Mouse (Mus musculus): ENCODE data around the gene Stk36. TPM values are rescaled to one million over a fixed set of nuclear protein-coding genes. Genes with fewer than 3 reads are reported as not detected.
A peak's percentile ranks its signal among the peaks of the same experiment; 100 is the strongest.

The Stk36 gene
- polyA plus RNA-seq, 1 experiment from 2014 or later, result 1.3 TPM

DNA sequence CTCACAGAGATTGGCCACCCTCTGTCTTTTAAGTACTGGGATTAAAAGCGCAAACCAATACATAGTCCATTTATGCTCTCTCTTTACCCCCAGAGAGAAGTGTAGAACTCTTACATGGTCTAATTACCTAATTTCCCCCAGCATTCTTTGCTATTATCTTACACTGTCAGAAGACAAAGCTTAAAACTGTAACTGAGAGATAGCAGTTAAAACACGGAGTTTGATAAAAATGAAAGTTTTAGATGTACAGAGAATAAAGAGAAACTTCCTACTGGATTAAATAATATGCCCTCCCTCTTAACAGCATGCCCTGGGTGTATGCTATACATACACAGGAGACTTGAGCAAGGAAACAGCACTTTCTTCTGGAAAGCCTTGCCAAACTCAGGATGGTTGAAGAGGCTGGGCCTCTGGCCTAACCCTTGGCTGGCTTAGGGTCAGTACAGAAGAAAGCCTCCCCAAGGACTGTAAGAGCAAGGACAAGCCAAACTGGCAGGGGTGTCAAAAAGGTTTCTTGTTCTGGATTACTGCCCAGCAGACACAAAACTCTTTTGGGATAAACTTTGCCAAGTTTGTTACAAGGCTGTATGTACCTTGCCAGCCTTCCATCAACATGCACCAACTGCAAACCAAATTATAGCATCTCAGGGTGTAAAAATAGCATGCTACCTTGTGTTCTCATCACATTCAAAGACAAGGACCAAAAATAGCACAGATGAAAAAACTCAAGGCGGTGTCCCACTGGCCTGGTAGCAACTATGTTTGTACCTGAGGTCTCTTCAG is 16.4 kb upstream of the Stk36 start:
- TF ChIP-seq EP300 (optimal IDR thresholded peaks at IDR 0.05), result no peak
- TF ChIP-seq CTCF (IDR thresholded peaks at IDR 0.05; ENCODE audit: low read depth), result no peak
- no peak overlapping the region for H3K4me2 ChIP-seq (replicated peaks; ENCODE audit: low read depth)
- H3K4me3 ChIP-seq (ENCODE audit: low read depth, low read length), result no peak overlapping the region
- ATAC-seq (ENCODE audit: low FRiP score, low TSS enrichment) (no peak), DNase-seq (ENCODE audit: low spot score) (no peak)
- no peaks in the 10 kb centered on the region for H3K27me3 ChIP-seq (ENCODE audit: control insufficient read depth, insufficient read depth, low read length)
- H3K36me3 ChIP-seq (ENCODE audit: control insufficient read depth, insufficient read depth, low read length), result peaks cover 3% of the 10 kb centered on the region
- 93% methylated on average over 3 of the region's 3 CpGs for WGBS
- no peak overlapping the region for H3K27ac ChIP-seq (replicated peaks)
- H3K9ac ChIP-seq (ENCODE audit: low read length), result no peak overlapping the region
- no peaks in the 10 kb centered on the region for H3K4me1 ChIP-seq (replicated peaks; ENCODE audit: control insufficient read depth, insufficient read depth)
- no peaks in the 10 kb centered on the region for H3K9me3 ChIP-seq (ENCODE audit: control insufficient read depth, low read length)

DNA sequence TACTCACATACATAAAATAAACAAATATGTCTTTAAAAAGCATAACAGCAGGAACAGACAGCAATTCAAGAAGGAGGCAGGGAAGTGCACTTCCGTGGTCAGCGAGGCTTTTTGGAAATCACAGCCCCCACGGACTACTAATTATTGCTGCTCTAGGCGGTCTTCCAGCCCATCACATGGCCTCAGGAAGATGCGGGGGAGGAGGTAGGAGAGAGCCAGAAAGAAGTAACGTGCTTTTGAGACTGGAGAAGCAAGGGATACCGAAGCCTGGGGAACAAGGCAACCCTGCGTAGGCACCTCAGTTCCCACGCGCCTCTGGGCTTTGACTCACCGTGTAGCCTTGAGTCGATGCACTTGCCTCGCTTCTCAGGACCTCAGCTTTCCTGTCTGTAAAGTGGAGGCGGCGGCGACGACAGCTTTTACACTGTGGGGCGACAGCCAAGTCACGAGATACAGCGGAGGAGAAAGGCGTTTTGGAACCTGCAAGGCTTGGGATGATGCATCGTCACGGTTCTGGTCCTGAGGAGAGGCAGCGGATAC is 13.9 kb upstream of the Stk36 start:
- no peak for DNase-seq (ENCODE audit: low spot score)
- ATAC-seq (ENCODE audit: low FRiP score, low TSS enrichment), result no peak

DNA sequence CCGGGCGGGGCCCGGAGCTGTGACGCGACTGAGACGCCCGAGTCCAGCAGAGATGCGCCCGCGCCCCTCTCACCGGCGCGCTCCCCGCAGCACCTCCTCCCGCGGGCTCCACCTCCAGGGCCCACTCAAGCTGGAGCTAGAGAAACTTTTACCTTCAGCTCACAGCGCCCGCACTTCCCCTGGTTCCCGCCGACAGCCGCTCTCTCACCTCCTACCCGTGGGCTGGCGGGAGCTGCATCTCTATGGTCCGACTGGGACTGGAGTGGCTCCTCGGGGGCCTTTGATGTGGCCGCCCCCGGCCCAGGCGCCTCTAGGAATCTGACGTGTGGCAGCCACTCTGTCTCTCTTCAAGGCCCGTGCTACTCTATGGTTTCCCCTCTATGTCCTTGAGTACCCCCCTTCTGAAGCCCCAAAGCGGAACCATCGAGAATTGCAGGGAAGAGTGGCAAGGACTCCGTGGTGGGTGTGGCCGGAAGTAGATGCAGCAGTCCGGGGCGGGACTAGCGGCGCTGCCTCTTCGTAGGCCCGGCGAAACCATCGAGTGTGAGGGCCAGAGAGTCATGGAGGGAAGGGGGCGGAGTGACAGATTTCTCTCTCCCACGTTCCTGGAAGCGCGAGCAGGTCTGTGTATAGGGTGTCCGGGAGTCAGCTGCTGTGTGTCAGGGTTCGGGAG is 13.3 kb upstream of the Stk36 start, which contains the start of the genes Zfp142 and Bcs1l:
Gene Zfp142, minus strand, starts transcription at position 474 of the 673 bp plus-strand sequence.
Gene Bcs1l, plus strand, starts transcription at position 517 of the 673 bp plus-strand sequence.
- Histone ChIP-seq H3K4me1 (replicated peaks; ENCODE audit: control insufficient read depth, insufficient read depth) (no peaks in the 10 kb centered on the region), H3K4me2 (replicated peaks; ENCODE audit: low read depth) (peak within 1 kb of the TSS; percentile 81), H3K36me3 (ENCODE audit: control insufficient read depth, insufficient read depth, low read length) (peaks cover 4% of the 10 kb centered on the region; the same call in 1 of the 2 replicates), H3K4me3 (ENCODE audit: low read depth, low read length) (peak within 1 kb of the TSS; percentile 75), H3K9ac (ENCODE audit: low read length) (peak within 1 kb of the TSS; percentile 73), H3K9me3 (ENCODE audit: control insufficient read depth, low read length) (no peaks in the 10 kb centered on the region), H3K27ac (replicated peaks) (peak within 1 kb of the TSS; percentile 82), H3K27me3 (ENCODE audit: control insufficient read depth, insufficient read depth, low read length) (no peaks in the 10 kb centered on the region)
- ATAC-seq (ENCODE audit: low FRiP score, low TSS enrichment) (peak; percentile 99), DNase-seq (ENCODE audit: low spot score) (peak; percentile 99)
- under 1% methylated on average over 42 of the region's 48 CpGs for WGBS
- TF ChIP-seq CTCF (IDR thresholded peaks at IDR 0.05; ENCODE audit: low read depth), result peak; percentile 11; the same call in 1 of the 2 replicates
- TF ChIP-seq EP300 (optimal IDR thresholded peaks at IDR 0.05), result peak; percentile 43

More for the DNA sequence above, 13.9 kb upstream of the Stk36 start:
- no peaks in the 10 kb centered on the region for H3K4me1 ChIP-seq (replicated peaks; ENCODE audit: control insufficient read depth, insufficient read depth)
- peaks cover 4% of the 10 kb centered on the region; the same call in 1 of the 2 replicates for H3K36me3 ChIP-seq (ENCODE audit: control insufficient read depth, insufficient read depth, low read length)
- TF ChIP-seq EP300 (optimal IDR thresholded peaks at IDR 0.05) (no peak), CTCF (IDR thresholded peaks at IDR 0.05; ENCODE audit: low read depth) (no peak)
- H3K27me3 ChIP-seq (ENCODE audit: control insufficient read depth, insufficient read depth, low read length), result no peaks in the 10 kb centered on the region
- peak overlapping the region; percentile 73 for H3K9ac ChIP-seq (ENCODE audit: low read length)
- H3K4me3 ChIP-seq (ENCODE audit: low read depth, low read length), result peak overlapping the region; percentile 75
- WGBS, result 0% methylated on average over 24 of the region's 24 CpGs
- H3K4me2 ChIP-seq (replicated peaks; ENCODE audit: low read depth), result peak overlapping the region; percentile 81
- peak overlapping the region; percentile 82 for H3K27ac ChIP-seq (replicated peaks)
- H3K9me3 ChIP-seq (ENCODE audit: control insufficient read depth, low read length), result no peaks in the 10 kb centered on the region

DNA sequence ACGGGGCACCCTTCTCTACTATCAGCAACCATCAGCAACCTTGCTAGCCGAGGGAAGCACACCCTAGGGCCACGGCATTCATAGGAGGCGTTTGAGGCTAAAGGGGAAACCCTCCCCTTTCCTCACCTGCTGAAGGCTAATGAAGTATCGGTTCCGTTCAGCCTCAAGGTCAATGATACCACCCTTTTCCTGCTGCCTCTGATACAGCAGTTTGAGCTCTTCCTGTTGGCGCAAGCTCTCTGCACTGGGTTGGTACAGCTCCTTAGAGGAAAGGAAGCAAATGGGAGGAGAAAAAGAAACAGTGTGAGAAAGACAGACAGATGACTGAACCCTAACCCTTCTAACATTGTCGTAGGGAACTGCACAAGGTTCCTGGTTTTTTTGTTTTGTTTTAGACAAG is 6.8 kb upstream of the Stk36 start:
- TF ChIP-seq CTCF (IDR thresholded peaks at IDR 0.05; ENCODE audit: low read depth) (no peak), EP300 (optimal IDR thresholded peaks at IDR 0.05) (no peak)
- ATAC-seq (ENCODE audit: low FRiP score, low TSS enrichment), result 0 out of 2 replicates have a peak, but pooled peaks have one; percentile 28
- no peak overlapping the region for H3K4me3 ChIP-seq (ENCODE audit: low read depth, low read length)
- H3K9me3 ChIP-seq (ENCODE audit: control insufficient read depth, low read length), result no peaks in the 10 kb centered on the region
- peaks cover 32% of the 10 kb centered on the region for H3K36me3 ChIP-seq (ENCODE audit: control insufficient read depth, insufficient read depth, low read length)
- no peaks in the 10 kb centered on the region for H3K4me1 ChIP-seq (replicated peaks; ENCODE audit: control insufficient read depth, insufficient read depth)
- no peak overlapping the region for H3K4me2 ChIP-seq (replicated peaks; ENCODE audit: low read depth)
- no peaks in the 10 kb centered on the region for H3K27me3 ChIP-seq (ENCODE audit: control insufficient read depth, insufficient read depth, low read length)
- H3K9ac ChIP-seq (ENCODE audit: low read length), result no peak overlapping the region
- no peak for DNase-seq (ENCODE audit: low spot score)
- 83% methylated on average over 8 of the region's 8 CpGs for WGBS
- H3K27ac ChIP-seq (replicated peaks), result no peak overlapping the region

DNA sequence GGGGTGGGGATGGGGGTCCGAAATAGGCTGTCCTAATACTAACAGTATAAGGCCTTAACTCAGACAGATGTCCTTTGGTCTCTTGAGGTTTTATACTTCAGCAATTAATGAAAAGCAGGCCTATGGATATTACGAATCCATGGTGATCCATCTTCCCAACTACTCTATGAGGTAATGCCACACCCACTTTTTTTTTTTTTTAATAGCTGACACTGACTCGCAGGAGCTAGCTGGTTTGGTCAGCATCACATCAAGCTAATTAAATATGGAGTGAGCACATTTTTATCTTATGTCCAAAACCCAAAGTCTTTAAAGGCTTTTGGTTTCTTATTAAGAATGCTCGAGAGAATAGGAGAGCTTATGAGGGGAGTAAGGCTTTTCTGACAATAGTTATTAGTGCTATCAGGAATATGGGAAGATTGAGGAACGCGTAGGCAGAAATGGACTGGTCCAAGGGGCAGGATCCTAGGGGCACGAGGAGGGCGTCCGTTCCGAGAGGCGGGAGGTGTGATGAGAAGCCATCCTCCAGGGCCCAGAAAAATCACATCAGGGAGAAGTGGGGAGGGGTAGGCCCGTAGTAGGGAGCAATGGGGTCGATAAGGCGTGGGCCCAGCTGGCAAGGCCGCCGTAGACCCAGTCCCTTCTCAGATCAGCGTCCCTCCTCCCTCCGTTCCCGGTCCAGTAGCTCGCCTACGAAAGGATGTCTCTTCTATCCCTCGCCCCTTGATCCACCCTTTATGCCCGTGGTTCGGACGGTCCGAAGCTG is 561 bp upstream of the Stk36 start:
- H3K27ac ChIP-seq (replicated peaks), result peak overlapping the region; percentile 74
- H3K4me1 ChIP-seq (replicated peaks; ENCODE audit: control insufficient read depth, insufficient read depth), result no peaks in the 10 kb centered on the region; the same call in 1 of the 2 replicates
- peak overlapping the region; percentile 84 for H3K4me2 ChIP-seq (replicated peaks; ENCODE audit: low read depth)
- H3K9me3 ChIP-seq (ENCODE audit: control insufficient read depth, low read length), result no peaks in the 10 kb centered on the region
- 5% methylated on average over 26 of the region's 26 CpGs for WGBS
- peak overlapping the region; percentile 61 for H3K4me3 ChIP-seq (ENCODE audit: low read depth, low read length)
- peak; percentile 66 for ATAC-seq (ENCODE audit: low FRiP score, low TSS enrichment)
- H3K9ac ChIP-seq (ENCODE audit: low read length), result peak overlapping the region; percentile 81
- peaks cover 8% of the 10 kb centered on the region for H3K36me3 ChIP-seq (ENCODE audit: control insufficient read depth, insufficient read depth, low read length)
- H3K27me3 ChIP-seq (ENCODE audit: control insufficient read depth, insufficient read depth, low read length), result no peaks in the 10 kb centered on the region
- DNase-seq (ENCODE audit: low spot score), result no peak
- TF ChIP-seq EP300 (optimal IDR thresholded peaks at IDR 0.05) (no peak), CTCF (IDR thresholded peaks at IDR 0.05; ENCODE audit: low read depth) (no peak)

Measured in stomach, postnatal 0 days (tissue).